Mouse (Mus musculus) stomach, postnatal 0 days (tissue): ENCODE measurements around the gene Nol4l. TPM values are rescaled to one million over a fixed set of nuclear protein-coding genes. Genes with fewer than 3 reads are reported as not detected.

Experiments
- ATAC-seq: fragments of 200-750 bp; cut with Nextera tagmentation; 2 replicates; pipeline ENCODE4 v1.8.0; 2017; ENCODE audit not compliant: low FRiP score, low TSS enrichment
- DNase-seq: peaks from one replicate; pipeline ENCODE4 v3.0.0-alpha.2; 2016; ENCODE audit warnings: low spot score
- H3K27ac ChIP-seq: fragments of 300-500 bp; sonication (generic); replicated peaks from 2 replicates; pipeline ENCODE4 v1.5.1; 2014; ENCODE audit warnings: mild to moderate bottlenecking, control low read depth
- H3K27me3 ChIP-seq: fragments of 300-500 bp; sonication (generic); 2 replicates; pipeline ENCODE4 v1.6.1; 2014; ENCODE audit warnings: low read length; ENCODE audit not compliant: control insufficient read depth, insufficient read depth
- H3K36me3 ChIP-seq: fragments of 300-500 bp; sonication (generic); 2 replicates; pipeline ENCODE4 v1.6.1; 2014; ENCODE audit warnings: low read length, mixed read lengths; ENCODE audit not compliant: control insufficient read depth, insufficient read depth
- H3K4me1 ChIP-seq: fragments of 300-500 bp; sonication (generic); replicated peaks from 2 replicates; pipeline ENCODE4 v1.6.1; 2014; ENCODE audit warnings: antibody characterized with exemption; ENCODE audit not compliant: control insufficient read depth, insufficient read depth
- H3K4me2 ChIP-seq: fragments of 300-500 bp; sonication (generic); replicated peaks from 2 replicates; pipeline ENCODE4 v1.6.1; 2014; ENCODE audit warnings: low read depth, mild to moderate bottlenecking, control low read depth, moderate library complexity
- H3K4me3 ChIP-seq: fragments of 300-500 bp; sonication (generic); 2 replicates; pipeline ENCODE4 v1.5.1; 2014; ENCODE audit warnings: low read depth, low read length, control low read depth
- H3K9ac ChIP-seq: fragments of 300-500 bp; sonication (generic); 2 replicates; pipeline ENCODE4 v1.6.1; 2014; ENCODE audit warnings: mild to moderate bottlenecking, low read length, control low read depth, mixed read lengths
- H3K9me3 ChIP-seq: fragments of 300-500 bp; sonication (generic); 2 replicates; pipeline ENCODE4 v1.6.1; 2016; ENCODE audit warnings: low read length; ENCODE audit not compliant: control insufficient read depth
- CTCF ChIP-seq: IDR thresholded peaks from 2 replicates; pipeline ENCODE4 v1.5.1; 2016; ENCODE audit warnings: antibody characterized with exemption, low read depth, mild to moderate bottlenecking, moderate library complexity
- EP300 ChIP-seq: optimal IDR thresholded peaks from 2 replicates; pipeline ENCODE3; 2016; ENCODE audit warnings: antibody characterized with exemption
- WGBS: fragments of 180-500 bp; shearing (Covaris S2); extraction: QIAGEN DNeasy Blood & Tissue Kit; methylation state at CpG from one replicate; pipeline ENCODE4 v1.1.7; 2014; 5-methylcytosine and 5-hydroxymethylcytosine counted together
- polyA plus RNA-seq: library from polyadenylated mRNA; unstranded; fragments of >200 nt; fragmentation: Nextera tagmentation; extraction: Ambion mirVana; gene quantifications from 2 replicates; pipeline ENCODE4 v1.2.1, GENCODE M21; 2015

Nol4l gene
- polyA plus RNA-seq, 1 experiment from 2014 or later: 4.4 TPM

DNA sequence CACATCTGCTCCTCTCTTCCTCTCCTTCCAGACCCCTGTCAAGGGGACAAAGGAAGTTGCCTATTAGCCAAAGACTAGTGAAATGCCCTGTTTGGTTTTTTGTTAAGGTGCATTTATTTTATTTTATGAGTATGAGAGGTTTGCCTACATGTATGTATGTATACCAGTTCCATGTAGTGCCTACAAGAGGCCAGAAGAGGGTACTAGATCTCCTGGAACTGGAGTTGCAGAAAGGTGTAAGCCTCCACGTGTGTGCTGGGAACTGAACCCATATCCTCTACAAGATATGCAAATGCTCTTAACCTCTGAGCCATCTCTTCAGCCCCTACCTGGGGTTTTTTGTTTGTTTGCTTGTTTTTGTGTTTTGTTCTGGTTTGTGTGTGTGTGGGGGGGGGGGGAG lies 4.2 kb upstream of the Nol4l start:
- no peaks in the 10 kb centered on the region for H3K27me3 ChIP-seq
- no peaks in the 10 kb centered on the region for H3K9me3 ChIP-seq
- H3K4me2 ChIP-seq: no peak overlapping the region
- DNase-seq (no peak), ATAC-seq (no peak)
- no peaks in the 10 kb centered on the region for H3K36me3 ChIP-seq
- TF ChIP-seq CTCF: no peak
- no peak overlapping the region for H3K9ac ChIP-seq
- 52% methylated on average over 1 of the region's 1 CpGs for WGBS
- H3K4me1 ChIP-seq: no peaks in the 10 kb centered on the region
- H3K27ac ChIP-seq: no peak overlapping the region
- H3K4me3 ChIP-seq: no peak overlapping the region

DNA sequence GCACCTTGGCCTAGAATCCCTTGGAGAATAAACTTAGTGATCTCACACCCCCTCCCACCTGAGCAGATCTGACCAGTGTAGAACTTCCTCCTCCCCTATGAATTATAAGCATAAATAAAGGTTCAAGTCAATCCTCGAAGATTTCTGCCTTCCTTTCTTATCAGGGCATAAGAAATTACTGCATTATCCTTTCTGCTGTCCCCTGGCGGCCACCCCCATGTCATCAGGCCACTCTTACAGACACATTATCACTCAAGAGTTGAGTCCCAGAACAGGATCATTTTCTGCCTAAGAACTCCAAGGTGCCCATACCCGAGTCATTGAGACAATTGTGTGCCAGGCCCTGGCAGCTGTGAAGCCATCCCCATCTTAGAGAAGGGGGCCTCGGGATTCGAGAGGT lies 1.2 kb upstream of the Nol4l start:
- WGBS: 60% methylated on average over 5 of the region's 5 CpGs
- Histone ChIP-seq H3K4me3 (no peak overlapping the region), H3K9me3 (no peaks in the 10 kb centered on the region), H3K36me3 (no peaks in the 10 kb centered on the region), H3K9ac (no peak overlapping the region), H3K4me2 (no peak overlapping the region), H3K27ac (no peak overlapping the region), H3K4me1 (no peaks in the 10 kb centered on the region), H3K27me3 (no peaks in the 10 kb centered on the region)
- DNase-seq (no peak), ATAC-seq (no peak)
- peak; percentile 39 for TF ChIP-seq CTCF
- no peak for TF ChIP-seq EP300

DNA sequence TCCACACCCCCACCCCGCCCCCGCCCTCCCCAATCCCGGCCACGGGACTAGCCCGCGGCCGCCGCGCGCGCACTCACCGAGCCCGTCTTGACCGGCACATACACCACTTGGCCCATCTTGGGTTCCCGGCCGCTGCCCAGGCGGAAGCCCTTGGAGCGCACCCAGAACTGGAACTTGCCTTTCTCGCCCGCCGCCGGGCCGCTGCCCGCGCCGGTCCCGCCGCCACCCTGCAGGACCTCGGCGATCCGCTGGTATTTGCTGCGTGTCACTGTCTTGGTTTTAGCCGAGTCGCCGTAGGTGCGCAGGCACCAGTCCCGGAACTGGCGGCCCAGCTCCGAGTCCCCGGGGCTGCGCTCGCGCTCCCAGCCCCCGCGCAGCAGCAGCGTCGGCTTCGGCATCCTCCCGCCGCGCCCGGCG lies 398 bp downstream of the Nol4l start:
- no peak for TF ChIP-seq CTCF
- TF ChIP-seq EP300: no peak
- Histone ChIP-seq H3K9me3 (no peaks in the 10 kb centered on the region), H3K4me1 (no peaks in the 10 kb centered on the region), H3K9ac (peak overlapping the region; percentile 59), H3K4me2 (peak overlapping the region; percentile 99), H3K27ac (peak overlapping the region; percentile 35; the same call in 1 of the 2 replicates), H3K27me3 (no peaks in the 10 kb centered on the region), H3K36me3 (no peaks in the 10 kb centered on the region), H3K4me3 (peak overlapping the region; percentile 62)
- DNase-seq (peak; percentile 63), ATAC-seq (peak; percentile 6; the same call in 1 of the 2 replicates)
- under 1% methylated on average over 47 of the region's 53 CpGs for WGBS

DNA sequence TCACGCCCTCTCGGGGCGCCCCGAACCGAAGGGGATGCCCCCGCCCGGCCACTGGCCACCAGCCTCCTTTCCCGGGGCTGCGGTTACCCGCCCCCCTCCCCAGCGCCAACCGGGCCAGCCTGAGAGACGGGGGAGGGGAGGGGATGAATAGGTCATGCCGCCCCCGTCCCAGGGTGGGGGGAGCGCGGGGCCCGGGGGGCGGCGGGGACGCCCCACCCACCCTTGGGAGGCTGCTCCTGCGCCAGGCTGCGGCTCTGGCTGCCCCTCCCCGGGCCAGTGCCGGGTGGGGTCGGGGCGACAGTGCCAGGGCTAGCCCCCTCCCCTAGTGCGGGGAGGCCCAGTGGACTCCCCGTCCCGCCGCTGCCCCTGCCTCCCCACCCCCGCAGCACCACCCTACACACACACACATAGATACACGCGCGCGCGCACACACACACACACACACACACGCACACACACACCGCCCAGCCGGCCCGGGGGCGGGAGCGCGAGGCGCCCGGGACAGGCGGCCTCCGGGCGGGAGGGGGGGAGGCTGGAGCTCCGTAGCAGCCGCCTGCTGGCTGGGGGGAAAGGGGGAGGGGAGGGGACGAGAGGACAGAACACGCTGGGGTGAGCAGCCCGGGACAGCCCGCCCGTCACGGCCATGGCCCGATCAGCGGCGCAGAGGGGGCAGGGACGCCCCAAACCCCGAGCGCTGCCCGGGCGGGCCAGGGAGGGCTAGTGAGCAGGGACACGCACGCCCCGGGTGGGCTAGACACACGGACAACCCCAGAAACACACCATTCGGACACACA lies 1.0 kb downstream of the Nol4l start:
- H3K27ac ChIP-seq: peak overlapping the region; percentile 18; the same call in 1 of the 2 replicates

DNA sequence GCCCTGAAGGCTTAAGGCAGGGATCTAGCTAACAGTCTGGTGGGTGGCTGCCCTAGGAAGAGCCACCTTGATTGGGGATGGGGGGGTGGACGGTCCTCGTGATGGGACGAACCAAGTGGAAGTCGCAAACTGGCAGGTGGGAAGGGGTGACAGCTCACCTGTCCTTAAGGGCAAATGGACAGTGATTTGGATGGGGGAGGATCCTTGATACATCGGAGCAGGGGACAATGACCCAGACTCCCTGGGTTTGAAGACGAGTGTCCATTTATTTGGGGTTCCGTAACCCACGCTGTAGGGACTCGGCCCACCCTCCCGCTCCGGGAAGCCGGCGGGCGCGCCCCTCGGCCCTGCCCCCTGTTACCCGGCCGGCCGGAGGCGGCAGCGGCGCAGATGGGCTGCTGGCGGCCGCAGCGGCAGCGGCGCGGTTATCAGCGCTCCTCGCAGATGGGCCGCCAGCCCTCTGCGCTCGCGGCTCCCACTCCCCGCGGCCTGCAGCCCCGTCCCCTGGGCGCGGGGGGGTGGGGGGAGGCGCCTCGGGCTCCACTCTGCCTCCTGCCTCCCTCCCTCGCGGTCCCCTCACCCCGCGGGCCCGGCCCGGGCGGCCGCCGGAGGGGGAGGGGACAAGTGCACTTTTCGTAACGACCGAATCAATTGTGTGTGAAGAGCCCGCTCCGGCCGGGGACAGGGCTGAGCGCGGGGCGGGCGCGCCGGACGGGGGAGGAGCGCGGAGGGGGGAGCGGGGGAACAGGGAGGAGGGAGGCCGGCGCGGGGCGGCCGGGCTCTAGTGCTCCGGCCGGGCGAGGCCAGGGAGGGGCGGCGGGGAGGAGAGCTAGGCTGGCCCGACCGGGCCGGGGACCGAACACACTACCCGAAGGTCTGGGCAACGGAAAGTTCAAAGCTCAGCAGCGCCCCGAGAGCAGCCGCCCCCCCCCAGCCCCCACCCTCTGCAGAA lies 1.9 kb downstream of the Nol4l start:
- peak overlapping the region; percentile 99 for H3K4me2 ChIP-seq
- ATAC-seq (peak; percentile 45), DNase-seq (peak; percentile 51)
- TF ChIP-seq EP300 (no peak), CTCF (no peak)
- H3K36me3 ChIP-seq: no peaks in the 10 kb centered on the region
- peak overlapping the region; percentile 59 for H3K9ac ChIP-seq
- H3K4me1 ChIP-seq: no peaks in the 10 kb centered on the region
- 5% methylated on average over 47 of the region's 85 CpGs for WGBS
- H3K27me3 ChIP-seq: no peaks in the 10 kb centered on the region
- peak overlapping the region; percentile 62 for H3K4me3 ChIP-seq
- H3K9me3 ChIP-seq: no peaks in the 10 kb centered on the region
- H3K27ac ChIP-seq: peak overlapping the region; percentile 18

More for the DNA sequence above, 1.0 kb downstream of the Nol4l start:
- H3K36me3 ChIP-seq: no peaks in the 10 kb centered on the region
- TF ChIP-seq CTCF (no peak), EP300 (no peak)
- H3K9ac ChIP-seq: peak overlapping the region; percentile 59
- H3K9me3 ChIP-seq: no peaks in the 10 kb centered on the region
- H3K4me2 ChIP-seq: peak overlapping the region; percentile 99
- H3K4me3 ChIP-seq: peak overlapping the region; percentile 62
- WGBS: 2% methylated on average over 24 of the region's 70 CpGs
- ATAC-seq (peak; percentile 32; the same call in 1 of the 2 replicates), DNase-seq (peak; percentile 63)
- no peaks in the 10 kb centered on the region for H3K27me3 ChIP-seq
- no peaks in the 10 kb centered on the region for H3K4me1 ChIP-seq
